Mouse (Mus musculus) heart, embryonic 14.5 days (tissue): ENCODE measurements around the gene Arhgef3. TPM values are rescaled to one million over a fixed set of nuclear protein-coding genes. Genes with fewer than 3 reads are reported as not detected.

Source experiments
- ATAC-seq: fragments of 200-750 bp; cut with Nextera tagmentation; 2 replicates; pipeline ENCODE4 v1.8.0; 2017; ENCODE audit warnings: low read depth, moderate TSS enrichment; ENCODE audit not compliant: insufficient number of reproducible peaks, insufficient read depth, low FRiP score
- H3K27ac ChIP-seq, 2 experiments: fragments of 200-500 bp in 1 of 2; fragments of 300-500 bp in 1 of 2; sonication (generic) in 1 of 2; replicated peaks in 1 of 2; 2 replicates each; pipeline ENCODE4 v1.5.1; 2012 to 2014; ENCODE audit warnings: low read depth in 2 of 2, low read length in 2 of 2, control low read depth in 1 of 2, mild to moderate bottlenecking in 1 of 2, mixed read lengths in 1 of 2; ENCODE audit not compliant: control insufficient read depth in 1 of 2, insufficient read depth in 1 of 2
- H3K27me3 ChIP-seq: fragments of 300-500 bp; sonication (generic); 2 replicates; pipeline ENCODE4 v1.6.1; 2014; ENCODE audit warnings: mild to moderate bottlenecking, low read length, control low read depth; ENCODE audit not compliant: control insufficient read depth, insufficient read depth
- H3K36me3 ChIP-seq: fragments of 300-500 bp; sonication (generic); 2 replicates; pipeline ENCODE4 v1.6.1; 2014; ENCODE audit warnings: mild to moderate bottlenecking, control low read depth, low read length, mixed read lengths; ENCODE audit not compliant: control insufficient read depth, insufficient read depth
- H3K4me1 ChIP-seq, 2 experiments: fragments of 200-500 bp in 1 of 2; fragments of 300-500 bp in 1 of 2; sonication (generic) in 1 of 2; 2 replicates each; pipeline ENCODE4 v1.6.1; 2012 to 2014; ENCODE audit warnings: low read length in 2 of 2, control low read depth in 1 of 2, mixed read lengths in 1 of 2; ENCODE audit not compliant: control insufficient read depth in 2 of 2, insufficient read depth in 2 of 2
- H3K4me2 ChIP-seq: fragments of 300-500 bp; sonication (generic); 2 replicates; pipeline ENCODE4 v1.6.1; 2014; ENCODE audit warnings: mild to moderate bottlenecking, low read length
- H3K4me3 ChIP-seq, 2 experiments: fragments of 200-500 bp in 1 of 2; fragments of 300-500 bp in 1 of 2; sonication (generic) in 1 of 2; 2 replicates each; pipeline ENCODE4 v1.5.1; 2012 to 2014; ENCODE audit warnings: low read length in 2 of 2, mild to moderate bottlenecking in 2 of 2, control low read depth in 1 of 2, low read depth in 1 of 2, moderate library complexity in 1 of 2; ENCODE audit not compliant: control insufficient read depth in 1 of 2, insufficient read depth in 1 of 2
- H3K9ac ChIP-seq: fragments of 300-500 bp; sonication (generic); 2 replicates; pipeline ENCODE4 v1.6.1; 2014; ENCODE audit warnings: mild to moderate bottlenecking, low read length
- H3K9me3 ChIP-seq: fragments of 300-500 bp; sonication (generic); 2 replicates; pipeline ENCODE4 v1.6.1; 2016; ENCODE audit warnings: low read length, control low read depth; ENCODE audit not compliant: control insufficient read depth
- WGBS: fragments of 180-500 bp; shearing (Covaris S2); extraction: QIAGEN DNeasy Blood & Tissue Kit; methylation state at CpG from one replicate; pipeline ENCODE4 v1.1.7; 2014; 5-methylcytosine and 5-hydroxymethylcytosine counted together
- microRNA-seq: library from miRNA; unstranded; fragments of <30 nt; microRNA quantifications from one replicate; pipeline ENCODE4, GENCODE M21; 2016
- polyA plus RNA-seq: library from polyadenylated mRNA; unstranded; fragments of >200 nt; fragmentation: Nextera tagmentation; extraction: Ambion mirVana; gene quantifications from 2 replicates; pipeline ENCODE4 v1.2.1, GENCODE M21; 2014

Arhgef3 gene
- polyA plus RNA-seq, 1 experiment from 2014 or later: 15.4 TPM

DNA sequence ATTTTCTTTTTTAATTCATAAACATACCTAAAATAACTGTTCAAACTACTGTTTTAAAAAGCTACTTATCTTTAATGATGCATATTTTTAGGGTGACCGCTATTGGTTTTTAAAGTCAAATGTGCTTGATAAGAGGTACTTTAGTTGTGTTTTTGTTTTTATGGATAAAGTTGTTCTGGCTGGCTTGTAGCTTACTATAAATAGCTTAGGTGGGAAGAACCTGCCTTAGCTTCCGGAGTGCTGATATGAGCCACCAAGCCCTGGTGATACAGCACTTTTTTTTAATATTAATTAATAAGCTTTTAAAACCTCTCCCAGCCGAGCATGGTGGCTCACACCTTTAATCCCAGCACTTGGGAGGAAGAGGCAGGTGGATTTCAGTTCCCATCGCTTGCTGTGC lies 332.3 kb downstream of the Arhgef3 start:
- Histone ChIP-seq H3K27ac (no peak overlapping the region), H3K27me3 (no peaks in the 10 kb centered on the region), H3K9ac (no peak overlapping the region), H3K4me2 (no peak overlapping the region), H3K36me3 (peaks cover 75% of the 10 kb centered on the region), H3K4me1 (peaks cover 0 to 4% of the 10 kb centered on the region in 2 experiments; a peak in 1 of 4 replicates), H3K4me3 (no peak overlapping the region), H3K9me3 (no peaks in the 10 kb centered on the region)
- 61% methylated on average over 4 of the region's 4 CpGs for WGBS
- no peak for ATAC-seq

Small RNAs within 50 kb of the gene (microRNA-seq; reads per million reads assigned to microRNA genes)
- not detected for gene Gm23633

Other genes with a start within 250 kb of the Arhgef3 start
- gene Asb14, start 220.3 kb upstream of the Arhgef3 start, polyA plus RNA-seq: 1.5 and 1.8 TPM in 2 replicates
- gene Appl1, start 143.7 kb upstream of the Arhgef3 start, polyA plus RNA-seq: 33.3 and 39.0 TPM in 2 replicates
- 0.19 and 0.28 TPM in 2 replicates for gene Hesx1, start 120.5 kb upstream of the Arhgef3 start, polyA plus RNA-seq
- gene Il17rd, start 76.0 kb upstream of the Arhgef3 start, polyA plus RNA-seq: 1.3 and 1.5 TPM in 2 replicates